Mouse (Mus musculus): ENCODE data around the gene Pde9a. TPM values are rescaled to one million over a fixed set of nuclear protein-coding genes. Genes with fewer than 3 reads are reported as not detected.

Pde9a gene
- total and polyA plus RNA-seq, 2 experiments from 2014 or later, result 5.7 to 19.5 TPM

- ATAC-seq (ENCODE audit: insufficient read depth, low read depth) (no peak), DNase-seq (ENCODE audit: low spot score) (no peak)
- TF ChIP-seq EP300 (IDR thresholded peaks at IDR 0.05; ENCODE audit: low read depth) (no peak), CTCF (IDR thresholded peaks at IDR 0.05; ENCODE audit: low read depth) (no peak)
- 64% methylated on average over 3 of the region's 3 CpGs for WGBS
- Histone ChIP-seq H3K4me1 (ENCODE audit: control insufficient read depth, insufficient read depth) (no peaks in the 10 kb centered on the region; the same call in 1 of the 2 replicates), H3K9me3 (replicated peaks; ENCODE audit: control insufficient read depth, low read length) (no peaks in the 10 kb centered on the region), H3K27me3 (ENCODE audit: control insufficient read depth, insufficient read depth, low read length) (no peaks in the 10 kb centered on the region), H3K4me2 (ENCODE audit: low read depth, low read length) (no peak overlapping the region), H3K9ac (replicated peaks; ENCODE audit: low read depth, low read length) (no peak overlapping the region), H3K27ac (ENCODE audit: low read depth) (no peak overlapping the region), H3K4me3 (ENCODE audit: low read depth, low read length) (no peak overlapping the region), H3K36me3 (replicated peaks; ENCODE audit: control insufficient read depth, insufficient read depth, low read length) (0 out of 2 replicates have a peak, but pooled peaks cover 4% of the 10 kb centered on the region)
These were observed 15.2 kb downstream of the Pde9a start for GRCm38 (mm10) chr17:31401160-31401559.

- no peak for ATAC-seq (ENCODE audit: insufficient read depth, low read depth)
- Histone ChIP-seq H3K36me3 (replicated peaks; ENCODE audit: control insufficient read depth, insufficient read depth, low read length) (0 out of 2 replicates have a peak, but pooled peaks cover 4% of the 10 kb centered on the region), H3K4me2 (ENCODE audit: low read depth, low read length) (no peak overlapping the region), H3K9ac (replicated peaks; ENCODE audit: low read depth, low read length) (no peak overlapping the region), H3K27ac (ENCODE audit: low read depth) (no peak overlapping the region), H3K4me1 (ENCODE audit: control insufficient read depth, insufficient read depth) (no peaks in the 10 kb centered on the region; the same call in 1 of the 2 replicates), H3K4me3 (ENCODE audit: low read depth, low read length) (no peak overlapping the region), H3K9me3 (replicated peaks; ENCODE audit: control insufficient read depth, low read length) (no peaks in the 10 kb centered on the region), H3K27me3 (ENCODE audit: control insufficient read depth, insufficient read depth, low read length) (no peaks in the 10 kb centered on the region)
- no peak for DNase-seq (ENCODE audit: low spot score)
- no peak for TF ChIP-seq CTCF (IDR thresholded peaks at IDR 0.05; ENCODE audit: low read depth)
- no peak for TF ChIP-seq EP300 (IDR thresholded peaks at IDR 0.05; ENCODE audit: low read depth)
- WGBS, result 56% methylated on average over 8 of the region's 8 CpGs
These were observed 16.7 kb downstream of the Pde9a start for GRCm38 (mm10) chr17:31402713-31403112.

- WGBS, result 67% methylated on average over 6 of the region's 6 CpGs
- TF ChIP-seq CTCF (IDR thresholded peaks at IDR 0.05; ENCODE audit: low read depth) (no peak), EP300 (IDR thresholded peaks at IDR 0.05; ENCODE audit: low read depth) (no peak)
- ATAC-seq (ENCODE audit: insufficient read depth, low read depth) (no peak), DNase-seq (ENCODE audit: low spot score) (no peak)
- Histone ChIP-seq H3K27ac (ENCODE audit: low read depth) (no peak overlapping the region), H3K36me3 (replicated peaks; ENCODE audit: control insufficient read depth, insufficient read depth, low read length) (0 out of 2 replicates have a peak, but pooled peaks cover 4% of the 10 kb centered on the region), H3K4me1 (ENCODE audit: control insufficient read depth, insufficient read depth) (no peaks in the 10 kb centered on the region), H3K9ac (replicated peaks; ENCODE audit: low read depth, low read length) (no peak overlapping the region), H3K4me3 (ENCODE audit: low read depth, low read length) (no peak overlapping the region), H3K4me2 (ENCODE audit: low read depth, low read length) (no peak overlapping the region), H3K9me3 (replicated peaks; ENCODE audit: control insufficient read depth, low read length) (no peaks in the 10 kb centered on the region), H3K27me3 (ENCODE audit: control insufficient read depth, insufficient read depth, low read length) (no peaks in the 10 kb centered on the region)
These were observed 19.8 kb downstream of the Pde9a start for GRCm38 (mm10) chr17:31405694-31406227.

GRCm38 (mm10) chr17:31409741-31410350, 23.8 kb downstream of the Pde9a start:
- 60% methylated on average over 10 of the region's 10 CpGs for WGBS
- no peak overlapping the region for H3K4me2 ChIP-seq (ENCODE audit: low read depth, low read length)
- no peak overlapping the region for H3K9ac ChIP-seq (replicated peaks; ENCODE audit: low read depth, low read length)
- no peak overlapping the region for H3K27ac ChIP-seq (ENCODE audit: low read depth)
- no peaks in the 10 kb centered on the region for H3K36me3 ChIP-seq (replicated peaks; ENCODE audit: control insufficient read depth, insufficient read depth, low read length)
- no peak for DNase-seq (ENCODE audit: low spot score)
- H3K4me3 ChIP-seq (ENCODE audit: low read depth, low read length), result no peak overlapping the region
- no peak for ATAC-seq (ENCODE audit: insufficient read depth, low read depth)
- H3K27me3 ChIP-seq (ENCODE audit: control insufficient read depth, insufficient read depth, low read length), result no peaks in the 10 kb centered on the region
- no peak for TF ChIP-seq CTCF (IDR thresholded peaks at IDR 0.05; ENCODE audit: low read depth)
- no peak for TF ChIP-seq EP300 (IDR thresholded peaks at IDR 0.05; ENCODE audit: low read depth)
- H3K9me3 ChIP-seq (replicated peaks; ENCODE audit: control insufficient read depth, low read length), result no peaks in the 10 kb centered on the region
- H3K4me1 ChIP-seq (ENCODE audit: control insufficient read depth, insufficient read depth), result no peaks in the 10 kb centered on the region

GRCm38 (mm10) chr17:31415258-31415657, 29.2 kb downstream of the Pde9a start:
- no peak overlapping the region for H3K4me3 ChIP-seq (ENCODE audit: low read depth, low read length)
- DNase-seq (ENCODE audit: low spot score) (no peak), ATAC-seq (ENCODE audit: insufficient read depth, low read depth) (no peak)
- H3K36me3 ChIP-seq (replicated peaks; ENCODE audit: control insufficient read depth, insufficient read depth, low read length), result no peaks in the 10 kb centered on the region
- no peak overlapping the region for H3K27ac ChIP-seq (ENCODE audit: low read depth)
- peaks cover 16% of the 10 kb centered on the region for H3K4me1 ChIP-seq (ENCODE audit: control insufficient read depth, insufficient read depth)
- no peaks in the 10 kb centered on the region for H3K9me3 ChIP-seq (replicated peaks; ENCODE audit: control insufficient read depth, low read length)
- WGBS, result 70% methylated on average over 9 of the region's 9 CpGs
- no peaks in the 10 kb centered on the region for H3K27me3 ChIP-seq (ENCODE audit: control insufficient read depth, insufficient read depth, low read length)
- TF ChIP-seq CTCF (IDR thresholded peaks at IDR 0.05; ENCODE audit: low read depth) (no peak), EP300 (IDR thresholded peaks at IDR 0.05; ENCODE audit: low read depth) (no peak)
- no peak overlapping the region for H3K9ac ChIP-seq (replicated peaks; ENCODE audit: low read depth, low read length)
- H3K4me2 ChIP-seq (ENCODE audit: low read depth, low read length), result no peak overlapping the region

Data from heart, postnatal 0 days (tissue).